Mouse (Mus musculus): Measurements from ENCODE around the gene AI413582.

DNA sequence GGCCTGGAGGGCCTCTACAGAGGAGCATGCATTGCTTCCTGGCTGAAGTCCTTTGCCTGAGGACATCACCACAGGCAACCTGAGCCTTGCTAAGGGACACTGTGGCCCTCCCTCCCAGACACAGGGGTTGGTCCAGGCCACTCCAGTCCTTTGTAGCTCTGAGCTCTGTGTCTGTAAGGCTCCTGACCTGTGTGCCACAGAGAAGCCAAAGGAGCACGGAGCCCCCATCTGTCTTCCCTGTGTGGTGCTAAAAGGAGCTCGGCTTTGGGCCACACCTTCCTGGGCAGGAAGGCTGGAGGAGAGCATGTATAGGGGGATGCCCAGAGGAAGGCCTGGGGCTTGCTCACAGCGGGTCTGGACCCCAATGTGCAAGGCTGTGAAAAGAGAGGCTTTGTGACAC is 23.6 kb downstream of the AI413582 start:
- TF ChIP-seq CTCF (IDR thresholded peaks at IDR 0.05) (no peak), EP300 (IDR thresholded peaks at IDR 0.05) (no peak)

All from lung, postnatal 0 days (tissue).